Mouse (Mus musculus): Measurements from ENCODE around the gene F8a. TPM values are rescaled to one million over a fixed set of nuclear protein-coding genes. Genes with fewer than 3 reads are reported as not detected.
"Not testable (repeated sequence)": the region's sequence is repeated elsewhere in the genome, so short reads cannot be mapped to it uniquely, and the experiment has no call there.

The F8a gene
- 14.7 and 16.6 TPM in 2 replicates for polyA plus RNA-seq (2012; rRNA removed)

DNA sequence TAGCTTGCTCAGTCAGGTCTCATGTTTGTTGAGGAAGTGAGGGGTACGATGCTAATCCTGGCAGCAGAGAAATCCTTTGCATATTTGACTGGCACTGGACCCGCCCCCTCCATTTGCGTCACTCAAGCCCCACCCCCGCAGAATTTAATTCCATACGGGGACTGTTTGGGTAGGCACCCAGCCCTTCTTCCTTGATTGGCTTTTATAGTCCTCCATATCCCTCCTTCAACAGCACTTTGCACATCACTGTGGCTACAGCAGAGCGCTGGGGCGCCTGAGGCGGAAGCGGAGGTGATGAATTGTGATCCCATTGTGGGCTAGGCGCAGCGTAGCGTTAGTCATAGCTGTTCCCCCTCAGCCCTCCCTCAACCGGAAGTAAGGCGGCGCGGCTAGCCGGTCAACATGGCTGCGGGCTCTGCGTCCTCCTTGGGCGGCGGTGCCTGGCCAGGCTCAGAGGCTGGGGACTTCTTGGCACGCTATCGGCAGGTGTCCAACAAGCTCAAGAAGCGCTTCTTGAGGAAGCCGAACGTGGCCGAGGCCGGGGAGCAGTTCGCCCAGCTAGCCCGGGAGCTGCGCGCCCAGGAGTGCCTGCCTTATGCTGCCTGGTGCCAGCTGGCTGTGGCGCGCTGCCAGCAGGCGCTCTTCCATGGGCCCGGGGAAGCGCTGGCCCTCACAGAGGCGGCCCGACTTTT lies at the start of gene F8a:
TSS of gene F8a (plus strand) at position 378 of the 692 bp plus-strand sequence.
- peak; percentile 69 to 72 for DNase-seq (ENCODE audit: extremely low spot score in 1 of 2, low spot score in 1 of 2)

DNA sequence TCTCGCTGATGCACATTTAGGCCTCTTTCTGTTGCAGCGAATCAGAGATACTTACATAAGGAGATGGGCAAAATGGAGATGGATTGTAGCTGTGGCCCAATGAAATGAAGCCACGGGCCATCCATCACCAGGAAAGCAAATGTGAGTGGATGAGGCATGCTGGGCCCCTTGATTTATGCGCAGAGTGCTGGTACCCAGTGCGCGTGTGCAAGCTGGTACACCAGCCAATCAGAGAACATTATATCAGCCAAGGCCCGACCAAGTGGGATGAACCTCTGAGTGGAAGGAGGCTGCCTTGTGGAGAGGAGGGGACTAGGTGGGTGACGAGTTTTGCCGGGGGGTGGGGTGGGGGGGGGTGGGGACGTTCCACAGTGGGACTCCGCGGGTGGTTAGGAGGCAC lies 36.2 kb upstream of the F8a start, which contains the start of gene Xlr3b:
TSS of gene Xlr3b (plus strand) at position 274 of the 400 bp plus-strand sequence.
- peak in 1 of 2 experiments; percentile 10 for DNase-seq (ENCODE audit: extremely low spot score in 1 of 2, low spot score in 1 of 2)

DNA sequence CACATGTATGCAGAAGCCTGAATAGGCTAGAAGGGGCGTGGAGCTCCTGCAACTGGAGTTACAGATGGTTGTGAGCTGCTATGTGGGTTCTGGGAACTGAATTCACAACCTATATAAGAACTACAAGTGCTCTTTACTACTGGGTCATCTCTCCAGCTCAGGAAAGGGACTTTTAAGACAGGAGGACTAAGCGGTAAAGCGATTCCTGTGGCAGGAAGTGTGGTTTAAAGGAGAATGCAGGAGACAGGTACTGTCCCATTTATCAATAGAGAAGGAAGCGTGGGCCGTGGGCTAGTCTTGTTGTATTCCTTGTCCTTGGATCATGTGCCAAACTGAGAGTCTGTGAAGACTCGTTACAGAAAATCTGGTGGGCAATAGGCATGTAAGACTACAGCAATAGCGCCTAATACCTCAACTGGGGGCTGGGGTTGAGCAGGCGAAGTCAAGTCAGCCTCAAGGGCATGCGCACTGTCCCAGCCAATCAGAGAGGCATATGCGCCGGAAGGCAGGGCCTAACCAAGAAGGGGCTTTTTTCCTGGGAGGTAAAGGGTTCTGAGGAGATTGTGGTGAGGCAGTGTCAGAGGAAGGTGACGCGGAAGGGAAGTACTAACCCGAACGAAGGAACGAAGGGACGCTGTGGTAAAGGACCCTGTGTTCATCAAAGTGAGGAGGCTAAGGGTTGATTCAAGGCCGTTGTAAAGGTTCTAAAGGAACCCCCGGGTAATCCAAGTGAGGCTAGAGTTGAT lies 14.1 kb upstream of the F8a start, which contains the start of gene Xlr4b:
TSS of gene Xlr4b (plus strand) at position 515 of the 746 bp plus-strand sequence.
- not testable (repeated sequence) for DNase-seq (ENCODE audit: extremely low spot score in 1 of 2, low spot score in 1 of 2)

DNA sequence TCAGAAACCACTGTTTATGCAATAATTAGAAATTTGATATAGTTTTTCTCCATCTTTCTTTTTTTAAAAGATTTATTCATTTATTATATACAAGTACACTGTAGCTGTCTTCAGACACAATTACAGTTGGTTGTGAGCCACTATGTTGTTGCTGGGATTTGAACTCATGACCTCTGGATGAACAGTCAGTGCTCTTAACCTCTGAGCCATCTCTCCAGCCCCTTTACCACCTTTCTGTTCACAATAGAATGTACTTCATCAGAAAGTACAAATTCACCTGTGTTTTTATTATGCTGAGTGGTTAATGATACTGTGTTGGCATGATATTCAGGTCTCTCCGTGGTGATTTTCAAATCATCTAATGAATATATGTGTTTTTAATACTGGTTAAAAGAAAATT lies 2.7 kb upstream of the F8a start:
- DNase-seq (ENCODE audit: extremely low spot score in 1 of 2, low spot score in 1 of 2) = no peak

DNA sequence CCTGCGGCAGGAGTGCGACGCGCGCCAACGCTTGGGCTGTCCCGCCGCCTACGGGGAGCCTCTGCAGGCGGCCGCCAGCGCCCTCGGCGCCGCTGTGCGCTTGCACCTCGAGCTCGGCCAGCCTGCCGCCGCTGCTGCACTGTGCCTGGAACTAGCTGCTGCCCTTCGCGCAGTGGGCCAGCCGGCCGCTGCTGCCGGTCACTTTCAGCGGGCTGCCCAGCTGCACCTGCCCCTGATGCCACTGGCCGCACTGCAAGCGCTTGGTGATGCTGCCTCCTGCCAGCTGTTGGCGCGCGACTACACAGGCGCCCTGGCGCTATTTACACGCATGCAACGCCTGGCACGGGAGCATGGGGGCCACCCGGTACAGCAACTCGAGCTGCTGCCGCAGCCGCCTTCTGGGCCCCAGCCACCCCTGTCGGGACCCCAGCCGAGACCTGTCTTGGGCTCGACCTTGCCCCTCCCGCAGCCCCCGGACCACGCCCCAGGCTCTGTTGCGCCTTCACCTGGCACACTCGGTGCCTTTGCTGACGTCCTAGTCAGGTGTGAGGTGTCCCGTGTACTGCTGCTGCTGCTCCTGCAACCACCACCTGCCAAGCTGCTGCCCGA lies 619 bp downstream of the F8a start:
- DNase-seq (ENCODE audit: extremely low spot score in 1 of 2, low spot score in 1 of 2) = peak; percentile 1 to 43

DNA sequence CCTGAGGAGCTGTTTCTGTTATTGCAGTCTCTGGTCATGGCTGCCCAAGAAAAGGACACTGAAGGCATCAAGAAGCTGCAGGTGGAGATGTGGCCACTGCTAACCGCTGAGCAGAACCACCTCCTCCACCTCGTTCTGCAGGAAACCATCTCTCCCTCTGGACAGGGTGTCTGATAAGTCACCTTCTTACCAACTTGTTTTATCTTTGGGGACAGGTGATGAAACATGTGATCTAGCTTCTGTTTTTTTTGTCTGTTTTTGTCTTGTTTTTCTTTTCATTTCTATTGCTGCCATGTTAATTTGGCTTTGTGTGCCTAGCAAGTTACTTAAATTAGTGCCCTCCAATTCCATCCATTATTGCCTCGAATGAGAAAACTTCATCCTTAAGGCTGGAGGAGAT lies 1.2 kb downstream of the F8a start:
- DNase-seq (ENCODE audit: extremely low spot score in 1 of 2, low spot score in 1 of 2) = no peak

DNA sequence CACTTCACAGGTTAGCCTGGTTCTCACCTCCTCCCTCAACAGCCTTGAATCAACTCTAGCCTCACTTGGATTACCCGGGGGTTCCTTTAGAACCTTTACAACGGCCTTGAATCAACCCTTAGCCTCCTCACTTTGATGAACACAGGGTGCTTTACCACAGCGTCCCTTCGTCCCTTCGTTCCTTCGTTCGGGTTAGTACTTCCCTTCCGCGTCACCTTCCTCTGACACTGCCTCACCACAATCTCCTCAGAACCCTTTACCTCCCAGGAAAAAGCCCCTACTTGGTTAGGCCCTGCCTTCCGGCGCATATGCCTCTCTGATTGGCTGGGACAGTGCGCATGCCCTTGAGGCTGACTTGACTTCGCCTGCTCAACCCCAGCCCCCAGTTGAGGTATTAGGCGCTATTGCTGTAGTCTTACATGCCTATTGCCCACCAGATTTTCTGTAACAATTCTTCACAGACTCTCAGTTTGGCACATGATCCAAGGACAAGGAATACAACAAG lies 14.8 kb downstream of the F8a start, which contains the start of gene Xlr4c:
TSS of gene Xlr4c (minus strand) at position 310 of the 505 bp plus-strand sequence.
- DNase-seq (ENCODE audit: extremely low spot score in 1 of 2, low spot score in 1 of 2) = not testable (repeated sequence)

DNA sequence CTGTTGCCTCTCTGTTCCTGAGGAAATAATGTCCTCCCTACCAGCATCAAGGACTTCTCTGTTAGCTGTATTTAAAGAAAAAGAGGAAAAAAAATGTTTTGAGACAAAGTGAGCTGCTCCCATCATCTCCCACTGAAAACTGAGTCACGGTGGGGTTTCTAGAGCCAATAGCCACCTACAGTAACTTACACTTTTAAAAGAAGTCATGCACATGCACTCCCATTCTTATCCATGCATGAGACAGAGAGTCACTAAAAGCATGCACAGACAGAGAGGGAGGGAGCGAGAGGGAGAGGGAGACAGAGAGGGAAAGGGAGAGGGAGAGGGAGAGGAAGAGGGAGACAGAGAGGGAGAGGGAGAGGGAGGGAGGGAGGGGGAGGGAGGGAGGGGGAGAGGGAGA lies 34.3 kb downstream of the F8a start:
- DNase-seq (ENCODE audit: extremely low spot score in 1 of 2, low spot score in 1 of 2) = peak in 1 of 2 experiments; percentile 3

DNA sequence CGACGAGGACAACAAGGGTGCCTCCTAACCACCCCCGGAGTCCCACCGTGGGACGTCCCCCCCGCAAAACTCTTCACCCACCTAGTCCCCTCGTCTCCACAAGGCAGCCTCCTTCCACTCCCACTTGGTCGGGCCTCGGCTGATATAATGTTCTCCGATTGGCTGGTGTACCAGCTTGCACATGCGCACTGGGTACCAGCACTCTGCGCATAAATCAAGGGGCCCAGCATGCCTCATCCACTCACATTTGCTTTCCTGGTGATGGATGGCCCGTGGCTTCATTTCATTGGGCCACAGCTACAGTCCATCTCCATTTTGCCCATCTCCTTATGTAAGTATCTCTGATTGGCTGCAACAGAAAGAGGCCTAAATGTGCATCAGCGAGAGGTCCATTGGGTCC lies 37.2 kb downstream of the F8a start, which contains the start of gene Xlr3c:
TSS of gene Xlr3c (minus strand) at position 121 of the 400 bp plus-strand sequence.
- not testable (repeated sequence) for DNase-seq (ENCODE audit: extremely low spot score in 1 of 2, low spot score in 1 of 2)

Other genes with a start within 250 kb of the F8a start
- 0.44 and 0.72 TPM in 2 replicates for gene Zfp185, start 241.0 kb upstream of the F8a start, polyA plus RNA-seq (2012; rRNA removed)
- 0.25 and 0.30 TPM in 2 replicates for gene Pnma5, start 191.2 kb upstream of the F8a start, polyA plus RNA-seq (2012; rRNA removed)
- gene Pnma3, start 163.5 kb upstream of the F8a start, polyA plus RNA-seq (2012; rRNA removed) = 14.2 and 19.4 TPM in 2 replicates
- 0.18 and 0.99 TPM in 2 replicates for gene Xlr4a, start 145.8 kb upstream of the F8a start, polyA plus RNA-seq (2012; rRNA removed)
- gene Xlr3a, start 131.2 kb upstream of the F8a start, polyA plus RNA-seq (2012; rRNA removed) = 1.6 and 2.1 TPM in 2 replicates
- 0.32 and 0.46 TPM in 2 replicates for gene Gm14685, start 111.2 kb upstream of the F8a start, polyA plus RNA-seq (2012; rRNA removed)
- gene Xlr5b, start 79.5 kb upstream of the F8a start, polyA plus RNA-seq (2012; rRNA removed) = not detected in 2 replicates
- 0.32 and 0.42 TPM in 2 replicates for gene DXBay18, start 78.8 kb upstream of the F8a start, polyA plus RNA-seq (2012; rRNA removed)
- gene Spin2d, start 51.3 kb upstream of the F8a start, polyA plus RNA-seq (2012; rRNA removed) = not detected in 2 replicates
- gene Xlr3b, start 36.1 kb upstream of the F8a start, polyA plus RNA-seq (2012; rRNA removed) = 3.8 and 6.8 TPM in 2 replicates
- gene Xlr4b, start 14.0 kb upstream of the F8a start, polyA plus RNA-seq (2012; rRNA removed) = 0.92 and 1.8 TPM in 2 replicates
- 0.12 and 0.40 TPM in 2 replicates for gene Xlr4c, start 14.8 kb downstream of the F8a start, polyA plus RNA-seq (2012; rRNA removed)
- 0.06 TPM in 1 of 2 replicates, not detected in the other for gene Xlr3c, start 37.1 kb downstream of the F8a start, polyA plus RNA-seq (2012; rRNA removed)
- gene Xlr5a, start 64.7 kb downstream of the F8a start, polyA plus RNA-seq (2012; rRNA removed) = 0.13 TPM in 1 of 2 replicates, not detected in the other
- not detected in 2 replicates for gene Xlr5c, start 64.7 kb downstream of the F8a start, polyA plus RNA-seq (2012; rRNA removed)
- gene Gm45015, start 108.5 kb downstream of the F8a start, polyA plus RNA-seq (2012; rRNA removed) = not detected in 2 replicates
- gene Zfp275, start 114.3 kb downstream of the F8a start, polyA plus RNA-seq (2012; rRNA removed) = 16.9 and 17.5 TPM in 2 replicates
- 0.13 and 0.16 TPM in 2 replicates for gene Gm18336, start 170.4 kb downstream of the F8a start, polyA plus RNA-seq (2012; rRNA removed)
- gene Zfp92, start 182.8 kb downstream of the F8a start, polyA plus RNA-seq (2012; rRNA removed) = 0.95 and 1.6 TPM in 2 replicates
- not detected in 2 replicates for gene Trex2, start 207.1 kb downstream of the F8a start, polyA plus RNA-seq (2012; rRNA removed)
- 11.7 and 12.7 TPM in 2 replicates for gene Haus7, start 230.8 kb downstream of the F8a start, polyA plus RNA-seq (2012; rRNA removed)